Mouse (Mus musculus): ENCODE results near the gene Mcu.

- TF ChIP-seq CTCF (IDR thresholded peaks at IDR 0.05; ENCODE audit: low read depth) (no peak), EP300 (IDR thresholded peaks at IDR 0.05; ENCODE audit: low read depth) (no peak)
These were observed 129.1 kb downstream of the Mcu start for GRCm38 (mm10) chr10:59487351-59487750.

All from heart, postnatal 0 days (tissue).